Mouse (Mus musculus): ENCODE results near the gene Mt2. TPM values are rescaled to one million over a fixed set of nuclear protein-coding genes. Genes with fewer than 3 reads are reported as not detected.
"Not testable (repeated sequence)": the region's sequence is repeated elsewhere in the genome, so short reads cannot be mapped to it uniquely, and the experiment has no call there.

The Mt2 gene
- 32.3 and 55.8 TPM in 2 replicates for polyA plus RNA-seq (2016; fragmentation: Nextera tagmentation; extraction: Ambion mirVana)

- Histone ChIP-seq H3K27ac (replicated peaks) (peak within 1 kb of the TSS; percentile 66), H3K9me3 (replicated peaks) (no peaks in the 10 kb centered on the region), H3K4me1 (peaks cover 24% of the 10 kb centered on the region), H3K4me3 (peak within 1 kb of the TSS; percentile 59), H3K27me3 (ENCODE audit: low read depth, poor library complexity, severe bottlenecking) (peaks cover 94% of the 10 kb centered on the region), H3K36me3 (no peaks in the 10 kb centered on the region)
- WGBS, result under 1% methylated on average over 56 of the region's 56 CpGs
- DNase-seq (ENCODE audit: low spot score), result peak; percentile 69
These were observed at the start of gene Mt2 for GRCm38 (mm10) chr8:94172075-94172808. TSS of gene Mt2 (plus strand) at chr8:94172664.

GRCm38 (mm10) chr8:94122711-94123468, 49.6 kb upstream of the Mt2 start:
- Histone ChIP-seq H3K9me3 (replicated peaks) (no peaks in the 10 kb centered on the region), H3K4me3 (no peak overlapping the region), H3K27me3 (ENCODE audit: low read depth, poor library complexity, severe bottlenecking) (no peaks in the 10 kb centered on the region), H3K4me1 (peaks cover 35% of the 10 kb centered on the region), H3K27ac (replicated peaks) (no peak overlapping the region), H3K36me3 (no peaks in the 10 kb centered on the region)
- WGBS, result 65% methylated on average over 8 of the region's 8 CpGs
- no peak for DNase-seq (ENCODE audit: low spot score)

- Histone ChIP-seq H3K9me3 (replicated peaks) (no peaks in the 10 kb centered on the region), H3K4me3 (no peak overlapping the region), H3K36me3 (no peaks in the 10 kb centered on the region), H3K27me3 (ENCODE audit: low read depth, poor library complexity, severe bottlenecking) (no peaks in the 10 kb centered on the region), H3K4me1 (peaks cover 6% of the 10 kb centered on the region), H3K27ac (replicated peaks) (no peak overlapping the region)
- WGBS, result 86% methylated on average over 6 of the region's 6 CpGs
- no peak for DNase-seq (ENCODE audit: low spot score)
These were observed 44.8 kb upstream of the Mt2 start for GRCm38 (mm10) chr8:94127711-94128110.

GRCm38 (mm10) chr8:94129133-94129789, 43.2 kb upstream of the Mt2 start:
- Histone ChIP-seq H3K4me3 (no peak overlapping the region), H3K4me1 (no peaks in the 10 kb centered on the region), H3K36me3 (no peaks in the 10 kb centered on the region), H3K9me3 (replicated peaks) (no peaks in the 10 kb centered on the region), H3K27me3 (ENCODE audit: low read depth, poor library complexity, severe bottlenecking) (no peaks in the 10 kb centered on the region), H3K27ac (replicated peaks) (no peak overlapping the region)
- no peak for DNase-seq (ENCODE audit: low spot score)
- whole genome bisulfite sequencing, result 84% methylated on average over 6 of the region's 6 CpGs

GRCm38 (mm10) chr8:94130126-94130525, 42.3 kb upstream of the Mt2 start:
- DNase-seq (ENCODE audit: low spot score), result no peak
- WGBS, result 93% methylated on average over 4 of the region's 4 CpGs
- no peaks in the 10 kb centered on the region for H3K4me1 ChIP-seq
- H3K4me3 ChIP-seq, result no peak overlapping the region
- H3K27me3 ChIP-seq (ENCODE audit: low read depth, poor library complexity, severe bottlenecking), result no peaks in the 10 kb centered on the region
- H3K36me3 ChIP-seq, result no peaks in the 10 kb centered on the region
- H3K27ac ChIP-seq (replicated peaks), result no peak overlapping the region
- H3K9me3 ChIP-seq (replicated peaks), result no peaks in the 10 kb centered on the region

DNA sequence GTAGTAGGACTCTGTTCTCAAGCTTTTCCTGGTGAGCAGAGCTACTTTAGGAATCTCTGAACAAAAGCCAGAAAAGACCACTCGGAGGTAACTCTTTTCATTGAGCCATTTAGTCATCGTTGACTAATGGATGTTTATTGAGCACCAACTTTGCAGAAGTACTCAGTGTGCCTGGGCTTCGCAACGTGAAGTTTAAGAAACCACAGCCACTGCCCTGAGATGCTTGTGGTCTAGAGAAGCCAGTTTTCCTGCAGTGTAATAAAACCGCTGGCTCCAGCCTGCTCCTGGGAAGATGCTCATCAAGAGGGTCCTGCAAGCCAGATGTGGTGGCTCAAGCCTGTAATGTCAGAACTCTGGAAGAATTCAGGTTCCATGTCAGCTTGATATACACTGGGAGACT, 40.4 kb upstream of the Mt2 start:
- no peak for DNase-seq (ENCODE audit: low spot score)
- no peaks in the 10 kb centered on the region for H3K27me3 ChIP-seq (ENCODE audit: low read depth, poor library complexity, severe bottlenecking)
- H3K4me1 ChIP-seq, result no peaks in the 10 kb centered on the region
- H3K36me3 ChIP-seq, result no peaks in the 10 kb centered on the region
- H3K27ac ChIP-seq (replicated peaks), result no peak overlapping the region
- 87% methylated on average over 5 of the region's 5 CpGs for WGBS
- no peak overlapping the region for H3K4me3 ChIP-seq
- no peaks in the 10 kb centered on the region for H3K9me3 ChIP-seq (replicated peaks)

- WGBS, result 78% methylated on average over 3 of the region's 3 CpGs
- not testable (repeated sequence) for H3K36me3 ChIP-seq; H3K27me3 ChIP-seq (ENCODE audit: low read depth, poor library complexity, severe bottlenecking); DNase-seq (ENCODE audit: low spot score); H3K4me3 ChIP-seq; H3K9me3 ChIP-seq (replicated peaks); H3K27ac ChIP-seq (replicated peaks); H3K4me1 ChIP-seq
These were observed 37.9 kb upstream of the Mt2 start for GRCm38 (mm10) chr8:94134601-94135000.

- Histone ChIP-seq H3K27ac (replicated peaks) (no peak overlapping the region), H3K9me3 (replicated peaks) (no peaks in the 10 kb centered on the region), H3K4me1 (no peaks in the 10 kb centered on the region), H3K27me3 (ENCODE audit: low read depth, poor library complexity, severe bottlenecking) (no peaks in the 10 kb centered on the region), H3K36me3 (no peaks in the 10 kb centered on the region), H3K4me3 (no peak overlapping the region)
- DNase-seq (ENCODE audit: low spot score), result no peak
- 89% methylated on average over 6 of the region's 6 CpGs for WGBS
These were observed 36.9 kb upstream of the Mt2 start for GRCm38 (mm10) chr8:94135556-94135955.

DNA sequence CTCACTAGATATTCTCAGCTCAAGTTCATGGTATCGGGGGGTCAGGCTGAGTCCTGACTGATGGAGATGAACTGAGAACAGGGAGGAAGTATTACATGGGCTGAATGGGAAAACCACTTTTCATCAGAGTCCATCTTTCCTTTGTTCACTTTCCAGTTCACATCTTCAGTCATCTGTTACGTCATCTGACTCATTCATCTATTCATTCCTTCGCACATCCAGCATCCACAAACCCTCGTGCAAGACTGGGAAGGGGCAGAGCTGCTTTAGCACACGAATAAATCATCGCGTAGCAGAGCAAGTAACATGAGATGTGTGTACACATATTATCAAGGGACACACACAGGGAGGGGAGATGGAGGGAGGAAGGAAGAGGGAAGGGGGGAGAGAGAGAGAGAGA, 36.3 kb upstream of the Mt2 start:
- H3K9me3 ChIP-seq (replicated peaks), result no peaks in the 10 kb centered on the region
- H3K36me3 ChIP-seq, result no peaks in the 10 kb centered on the region
- 79% methylated on average over 7 of the region's 7 CpGs for WGBS
- H3K27ac ChIP-seq (replicated peaks), result no peak overlapping the region
- DNase-seq (ENCODE audit: low spot score), result no peak
- H3K4me1 ChIP-seq, result no peaks in the 10 kb centered on the region
- H3K4me3 ChIP-seq, result no peak overlapping the region
- no peaks in the 10 kb centered on the region for H3K27me3 ChIP-seq (ENCODE audit: low read depth, poor library complexity, severe bottlenecking)

GRCm38 (mm10) chr8:94136933-94137332, 35.5 kb upstream of the Mt2 start, which contains the start of gene Mt4:
TSS of gene Mt4 (plus strand) at chr8:94137197.
- WGBS, result 66% methylated on average over 6 of the region's 6 CpGs
- Histone ChIP-seq H3K27me3 (ENCODE audit: low read depth, poor library complexity, severe bottlenecking) (no peaks in the 10 kb centered on the region), H3K36me3 (no peaks in the 10 kb centered on the region), H3K9me3 (replicated peaks) (no peaks in the 10 kb centered on the region), H3K4me3 (no peak within 1 kb of the TSS), H3K4me1 (no peaks in the 10 kb centered on the region), H3K27ac (replicated peaks) (no peak within 1 kb of the TSS)
- DNase-seq (ENCODE audit: low spot score), result no peak

- Histone ChIP-seq H3K9me3 (replicated peaks) (no peaks in the 10 kb centered on the region), H3K4me1 (no peaks in the 10 kb centered on the region), H3K4me3 (no peak overlapping the region), H3K27me3 (ENCODE audit: low read depth, poor library complexity, severe bottlenecking) (no peaks in the 10 kb centered on the region), H3K36me3 (no peaks in the 10 kb centered on the region), H3K27ac (replicated peaks) (no peak overlapping the region)
- WGBS, result 80% methylated on average over 4 of the region's 4 CpGs
- DNase-seq (ENCODE audit: low spot score), result no peak
These were observed 32.1 kb upstream of the Mt2 start for GRCm38 (mm10) chr8:94140266-94140795.

DNA sequence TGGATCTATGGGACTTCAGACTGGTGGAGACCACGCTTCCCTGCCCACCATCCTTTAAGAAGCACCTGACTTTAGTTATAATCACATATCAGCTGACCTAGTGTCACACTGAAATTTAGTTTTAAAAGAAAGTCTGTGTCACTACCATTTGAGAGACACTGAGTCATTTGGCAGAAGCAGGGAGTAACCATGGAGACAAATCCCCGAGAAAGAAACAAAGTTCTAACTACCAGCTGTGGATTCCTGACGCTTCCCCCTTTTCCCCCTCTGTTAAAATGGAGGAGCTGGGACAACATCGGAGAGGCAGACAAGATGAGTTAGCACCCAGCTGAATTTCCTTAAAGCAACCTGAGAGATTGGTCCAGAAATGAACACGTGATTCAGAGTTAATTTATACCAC, 24.2 kb upstream of the Mt2 start:
- no peak for DNase-seq (ENCODE audit: low spot score)
- no peaks in the 10 kb centered on the region for H3K36me3 ChIP-seq
- WGBS, result 37% methylated on average over 5 of the region's 5 CpGs
- H3K4me1 ChIP-seq, result peaks cover 27% of the 10 kb centered on the region
- H3K9me3 ChIP-seq (replicated peaks), result no peaks in the 10 kb centered on the region
- no peak overlapping the region for H3K4me3 ChIP-seq
- peaks cover 34% of the 10 kb centered on the region for H3K27me3 ChIP-seq (ENCODE audit: low read depth, poor library complexity, severe bottlenecking)
- H3K27ac ChIP-seq (replicated peaks), result no peak overlapping the region

Measured in midbrain, embryonic 10.5 days (tissue).